ENCODE assay signal across 17 mouse cellular contexts in the genomic region with DNA sequence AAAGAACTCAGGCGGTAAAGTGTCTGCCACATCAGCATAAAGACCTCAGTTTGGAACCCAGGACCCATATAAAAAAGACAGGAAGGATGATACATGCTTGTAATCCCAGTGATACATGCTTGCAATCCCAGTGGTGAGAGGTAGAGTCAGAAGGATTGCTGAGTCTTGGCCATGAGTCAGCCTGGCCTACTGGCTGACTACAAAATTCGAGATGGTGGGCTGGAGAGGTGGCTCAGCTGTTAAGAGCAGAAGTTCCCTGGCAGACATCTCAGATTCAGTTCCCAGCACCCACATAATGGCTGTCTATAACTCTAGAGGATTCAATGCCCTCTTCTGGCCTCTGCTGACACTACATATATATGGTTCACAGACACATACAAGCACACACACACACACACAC.
"Had no signal": no experiment of that assay in that cellular context is flagged by ENCODE, and none has a peak within 500 bp of the region (broad histone marks: within the 10 kb centered on the region; RNA-seq: fewer than 3 reads in every experiment).

No protein-coding gene starts in this region.

- DNase-seq: left cerebral cortex, postnatal 4 days; liver; liver, embryonic 13.5 days; liver, postnatal 0 days; lung, adult 18-20 months; lung, adult 2 months; lung, embryonic 14.5 days; lung, postnatal 10 days; lung, postnatal 14 days; lung, postnatal 36 days; lung, postnatal 4 days; midbrain, embryonic 14.5 days had no signal

- ATAC-seq: liver, embryonic 12.5 days; liver, postnatal 0 days; lung, postnatal 0 days; midbrain, embryonic 13.5 days; midbrain, embryonic 15.5 days; midbrain, embryonic 16.5 days had no signal
